Mouse (Mus musculus): ENCODE measurements around the gene Igsf9b.

Igsf9b gene

DNA sequence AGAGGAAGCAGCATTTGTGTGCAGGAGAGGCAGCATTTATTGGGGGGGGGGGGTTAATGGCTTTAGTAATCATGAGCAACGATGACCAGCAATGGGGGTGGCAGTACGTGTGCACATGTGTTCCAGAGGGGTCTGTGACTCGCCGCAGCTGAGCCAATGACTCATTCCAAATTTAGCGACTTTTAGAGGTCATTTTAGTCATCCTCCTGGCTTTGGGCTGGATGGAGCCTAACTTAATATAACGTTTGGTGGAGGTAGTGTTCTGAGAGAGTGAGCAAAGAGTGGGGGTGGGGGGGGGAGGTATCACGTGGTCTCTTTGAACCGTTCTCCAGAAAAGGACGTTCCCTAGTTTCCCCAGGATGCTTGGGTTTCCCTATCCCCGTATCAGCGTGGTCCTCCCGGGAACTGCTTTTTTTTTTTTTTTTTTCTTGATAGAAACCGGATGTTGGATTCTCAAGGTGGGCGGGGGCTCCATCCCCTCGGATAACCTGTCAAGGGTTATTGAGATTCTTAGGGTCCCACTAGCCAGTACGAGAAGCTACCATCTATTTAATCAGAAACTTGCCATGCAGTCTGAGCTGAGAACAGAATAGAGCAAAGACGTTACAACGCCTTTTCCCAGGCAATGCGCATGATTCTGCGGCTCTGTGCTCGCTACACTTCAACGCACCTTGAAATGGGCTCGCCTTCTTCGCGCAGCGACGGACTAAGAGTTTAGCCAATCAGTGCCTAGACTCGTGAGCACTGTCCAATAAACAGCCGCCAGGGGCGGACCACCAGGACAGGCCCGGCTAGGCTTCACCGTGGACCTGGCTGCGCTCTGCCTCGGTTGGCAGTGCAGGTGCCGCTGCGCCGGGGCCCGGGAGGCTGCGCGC, at the start of gene Igsf9b:
TSS of gene Igsf9b (plus strand) at position 794 of the 875 bp plus-strand sequence.
- DNase-seq: peak; percentile 89 to 91

GRCm38 (mm10) chr9:27252034-27252714, 46.8 kb upstream of the Igsf9b start:
- no peak for DNase-seq

GRCm38 (mm10) chr9:27256454-27256853, 42.5 kb upstream of the Igsf9b start:
- DNase-seq: peak in 1 of 2 experiments; percentile 24

GRCm38 (mm10) chr9:27260378-27260947, 38.5 kb upstream of the Igsf9b start:
- no peak for DNase-seq

DNA sequence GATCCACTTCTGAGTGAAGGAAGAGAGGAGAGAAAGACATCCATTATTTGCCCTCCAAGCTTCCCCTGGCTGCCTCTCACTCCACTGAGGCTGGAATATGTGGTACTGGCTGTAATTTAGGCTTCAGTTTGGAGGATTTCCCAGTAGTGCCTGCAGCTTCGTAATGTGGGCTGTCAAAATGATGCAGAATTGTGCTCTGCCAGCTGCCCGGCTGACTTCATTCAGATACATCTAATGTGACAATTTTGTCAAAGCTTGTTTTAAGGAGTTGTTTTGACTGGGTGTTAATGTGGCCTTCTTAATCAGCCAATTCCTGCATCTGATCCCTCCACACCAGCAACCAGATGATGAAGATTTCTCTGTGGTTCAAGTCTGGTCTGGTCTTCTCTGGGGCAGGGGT, 37.1 kb upstream of the Igsf9b start:
- no peak for DNase-seq

DNA sequence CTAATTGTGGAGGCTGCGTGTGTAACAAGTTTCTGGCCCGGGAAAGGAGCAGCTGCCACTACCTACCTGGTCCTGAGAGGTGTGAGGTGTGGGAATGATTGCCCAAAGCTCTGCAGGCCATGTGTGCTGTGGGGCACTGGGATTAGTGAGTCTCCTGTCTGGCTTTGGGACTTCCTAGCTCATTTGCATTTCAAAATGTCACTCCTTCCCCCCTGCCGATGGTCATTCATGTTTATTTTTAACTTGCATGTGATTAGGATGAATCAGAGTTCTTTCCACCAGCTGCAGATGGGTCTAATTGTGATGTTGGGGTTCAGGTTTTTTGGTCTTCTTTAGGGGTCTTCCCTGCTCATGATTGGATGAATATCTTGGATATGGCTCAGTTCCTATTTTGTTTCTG, 34.0 kb upstream of the Igsf9b start:
- DNase-seq: no peak

DNA sequence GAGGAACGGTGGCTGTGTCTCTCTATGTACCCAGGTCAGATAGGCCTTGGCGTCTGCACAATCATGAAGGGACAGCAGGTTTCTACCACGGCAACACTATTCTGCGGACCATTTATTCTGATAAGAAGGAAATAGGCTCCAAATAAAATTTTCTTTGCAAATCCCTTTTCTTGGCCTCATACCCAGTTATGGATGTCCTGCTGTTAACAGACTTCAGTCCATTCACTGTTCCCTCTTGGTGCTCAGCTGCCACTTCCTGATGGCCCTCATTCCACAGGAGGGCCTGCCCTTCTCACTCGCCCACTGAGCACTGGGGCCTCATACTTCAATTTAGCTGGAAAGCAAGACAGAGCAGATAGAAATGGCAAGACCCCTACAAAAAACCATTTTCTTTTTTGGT, 31.1 kb upstream of the Igsf9b start:
- no peak for DNase-seq

- no peak for DNase-seq
Observed at GRCm38 (mm10) chr9:27268493-27268892, 30.5 kb upstream of the Igsf9b start.

DNA sequence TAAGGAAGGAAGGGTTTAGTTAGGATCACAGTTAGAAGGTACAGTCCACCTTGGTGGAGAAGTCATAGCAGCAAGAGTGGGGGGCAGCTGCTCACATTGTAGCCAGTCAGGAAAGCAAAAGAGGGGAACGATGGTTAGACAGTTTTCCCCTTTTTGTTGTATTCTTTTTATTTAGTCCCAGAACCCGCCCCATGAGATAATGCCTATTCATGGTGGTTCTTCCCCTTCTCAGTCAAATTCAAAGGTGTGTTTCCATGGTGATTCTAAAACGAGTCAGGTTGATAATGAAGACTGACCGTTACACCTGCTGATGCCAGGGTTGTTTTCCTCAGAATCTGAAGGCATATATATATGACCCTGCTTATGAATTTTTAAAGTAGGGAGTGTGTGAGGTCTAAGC, 29.7 kb upstream of the Igsf9b start:
- no peak for DNase-seq

- no peak for DNase-seq
Observed at GRCm38 (mm10) chr9:27269904-27270303, 29.1 kb upstream of the Igsf9b start.

GRCm38 (mm10) chr9:27271899-27272298, 27.1 kb upstream of the Igsf9b start:
- no peak for DNase-seq

DNA sequence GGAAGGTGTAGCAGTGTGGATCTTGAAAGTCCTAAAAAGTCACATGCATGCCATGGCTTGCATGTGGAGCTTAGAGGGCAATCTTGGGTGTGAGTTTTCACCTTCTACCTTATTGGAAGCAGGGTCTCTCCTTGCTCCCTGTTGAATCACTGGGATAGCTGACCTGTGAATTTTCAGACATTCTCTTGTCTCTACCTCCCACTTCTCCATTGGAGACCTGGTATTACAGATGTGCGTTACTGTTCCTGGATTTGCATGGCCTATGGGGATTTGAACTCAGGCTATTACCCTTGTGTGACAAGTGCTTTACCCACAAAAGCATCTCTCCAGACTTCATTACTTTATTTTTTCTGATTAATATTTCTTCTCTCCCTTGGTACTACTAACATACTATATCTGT, 26.1 kb upstream of the Igsf9b start:
- DNase-seq: no peak

DNA sequence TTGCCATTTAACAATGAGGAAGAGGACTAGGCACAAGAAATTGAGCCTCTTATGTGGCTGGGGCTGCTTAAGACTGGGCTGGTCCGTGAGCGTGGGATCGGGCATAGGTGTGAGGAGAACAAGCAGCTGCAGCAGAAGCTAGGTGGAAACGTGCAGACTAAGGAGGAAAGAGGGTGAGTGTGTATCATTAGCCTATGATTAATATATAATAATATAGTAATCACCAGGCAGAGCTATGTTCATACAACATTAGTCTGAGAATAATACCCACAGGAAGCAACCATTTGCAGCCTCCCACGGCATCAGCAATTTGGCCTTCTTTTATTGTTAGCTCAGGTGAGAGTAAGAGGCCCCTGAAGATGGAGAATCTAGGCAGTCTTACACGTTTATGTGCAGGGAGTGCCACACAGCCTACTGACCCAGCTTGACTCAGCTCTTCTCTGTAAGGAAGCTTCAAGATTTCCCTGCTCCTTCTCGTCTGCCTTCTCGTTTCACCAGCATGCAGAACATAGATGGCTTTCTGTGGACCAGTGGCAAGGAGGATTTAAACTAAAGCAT, 22.6 kb upstream of the Igsf9b start:
- DNase-seq: no peak

- DNase-seq: no peak
Observed at GRCm38 (mm10) chr9:27277401-27278087, 21.5 kb upstream of the Igsf9b start.

DNA sequence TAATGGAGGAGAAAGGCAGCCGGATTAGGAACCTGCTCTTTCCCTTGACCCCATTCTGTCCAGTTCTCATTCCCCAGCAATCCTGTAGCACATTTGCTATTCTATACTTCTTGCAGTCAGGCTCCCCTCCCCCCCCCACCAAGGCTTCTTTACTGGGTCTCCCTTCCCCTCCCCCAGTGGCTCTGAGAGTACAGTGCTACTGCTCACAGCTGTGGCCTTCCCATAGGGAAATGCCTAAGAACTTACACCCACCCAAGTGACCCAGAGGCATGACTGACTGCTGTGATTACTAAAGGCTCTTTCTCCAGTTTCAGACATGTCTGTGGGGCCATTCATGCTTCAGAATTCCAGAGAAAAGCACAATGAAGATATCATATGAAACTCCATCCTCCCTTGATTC, 20.0 kb upstream of the Igsf9b start:
- no peak for DNase-seq

- no peak for DNase-seq
Observed at GRCm38 (mm10) chr9:27280976-27281375, 18.0 kb upstream of the Igsf9b start.

DNA sequence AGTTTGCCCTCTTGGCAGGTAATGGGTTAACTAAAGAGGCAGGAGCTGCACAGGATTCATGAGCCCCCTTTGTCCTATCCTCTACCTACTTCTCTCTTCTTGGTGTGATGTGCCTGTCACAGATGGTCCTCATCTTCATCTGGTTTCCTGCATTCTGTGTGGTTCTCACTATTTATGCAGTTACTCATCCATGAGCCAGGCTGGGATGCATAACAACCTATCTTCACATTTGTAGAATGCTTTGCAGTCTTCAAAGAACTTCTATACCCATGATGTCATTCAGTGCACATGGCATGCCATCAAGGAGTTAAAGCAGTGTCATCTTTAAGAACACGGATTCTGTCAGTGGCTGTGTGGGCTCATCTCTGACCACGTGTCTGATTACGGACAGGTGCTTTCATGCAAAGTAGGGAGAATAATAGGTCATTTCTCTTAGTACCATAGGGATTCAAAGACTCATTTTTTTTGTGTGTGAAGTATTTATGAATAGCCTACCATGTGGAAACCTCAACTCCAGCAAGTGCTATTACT, 13.2 kb upstream of the Igsf9b start:
- DNase-seq: no peak

- no peak for DNase-seq
Observed at GRCm38 (mm10) chr9:27286296-27286695, 12.7 kb upstream of the Igsf9b start.

GRCm38 (mm10) chr9:27286859-27287258, 12.1 kb upstream of the Igsf9b start:
- DNase-seq: no peak

DNA sequence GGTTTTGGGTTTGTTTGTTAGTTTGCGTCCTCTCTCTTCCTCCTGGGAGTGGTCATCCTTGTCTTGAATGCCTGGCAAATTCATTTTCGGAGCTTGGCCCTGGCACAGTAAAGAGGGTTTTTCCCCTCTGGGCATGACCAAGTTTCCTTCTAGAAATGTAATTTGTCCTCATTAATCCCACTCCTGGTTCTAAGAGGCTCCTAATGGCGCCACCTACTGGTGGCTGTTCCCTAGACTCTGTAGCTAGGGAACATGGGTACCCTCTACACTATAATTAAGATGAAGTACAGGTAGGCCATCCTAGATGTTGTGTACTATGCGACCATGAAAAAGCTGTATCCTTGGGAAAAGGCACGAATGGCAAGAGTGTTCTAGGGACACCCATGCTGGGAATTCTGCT, 11.6 kb upstream of the Igsf9b start:
- DNase-seq: peak in 1 of 2 experiments; percentile 18

DNA sequence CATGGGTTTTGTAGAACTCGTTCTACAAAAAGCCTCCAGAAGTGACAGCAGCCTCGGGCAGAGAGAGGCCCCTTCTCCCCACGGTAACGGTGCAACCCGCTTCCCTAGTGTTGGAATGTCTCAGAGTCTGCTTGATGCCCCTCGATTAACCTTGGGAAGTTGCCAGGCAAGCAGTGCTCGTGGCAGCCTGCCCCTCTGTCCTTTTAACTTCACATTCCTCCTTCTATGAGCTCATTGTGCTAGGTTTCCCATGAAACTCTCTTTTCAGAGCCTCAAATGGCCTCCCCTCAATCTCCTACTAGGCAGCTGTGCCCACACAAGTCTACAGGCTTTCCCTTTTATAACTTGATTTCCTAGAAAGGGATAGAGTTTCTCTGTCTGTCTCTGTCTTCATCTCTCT, 10.6 kb upstream of the Igsf9b start:
- DNase-seq: no peak

DNA sequence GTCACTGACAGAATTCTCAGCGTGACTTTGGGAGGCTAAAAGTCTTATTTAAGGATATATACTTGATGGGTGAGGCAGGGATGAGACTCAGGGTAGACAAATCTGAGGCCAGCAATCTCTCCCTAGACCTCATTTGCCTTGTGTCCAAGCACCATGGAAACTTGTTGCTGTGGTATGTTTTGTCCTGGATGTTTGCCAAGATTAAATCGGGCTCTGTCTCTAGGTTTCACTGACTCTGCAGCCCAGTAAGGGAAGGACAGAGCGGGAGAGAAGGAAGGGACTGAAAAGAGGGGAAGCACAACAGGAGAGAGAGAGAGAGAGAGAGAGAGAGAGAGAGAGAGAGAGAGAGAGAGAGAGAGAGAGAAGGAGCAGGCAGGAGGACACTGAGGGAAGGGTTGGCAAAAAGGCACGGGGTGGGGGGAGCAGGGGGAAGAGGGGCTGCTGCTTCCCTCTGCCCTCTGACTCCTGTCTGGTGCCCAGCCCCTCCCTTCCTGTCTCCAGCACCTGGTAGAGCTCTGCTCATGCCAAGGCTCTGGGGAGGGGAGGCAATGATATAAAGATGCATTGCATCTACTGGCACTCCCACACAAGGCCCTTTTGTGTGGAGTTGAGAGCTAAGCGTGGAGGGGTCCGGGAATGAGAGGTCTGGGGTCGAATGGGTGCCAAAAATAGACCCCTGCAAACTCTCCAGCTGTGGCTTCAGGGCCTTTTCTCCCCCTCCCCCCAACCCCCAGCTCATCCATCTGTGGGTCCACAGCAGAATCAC, 9.3 kb upstream of the Igsf9b start:
- no peak for DNase-seq
